Mouse (Mus musculus) forebrain, embryonic 11.5 days (tissue): ENCODE data around the gene Trabd2b. TPM values are rescaled to one million over a fixed set of nuclear protein-coding genes. Genes with fewer than 3 reads are reported as not detected.

Source experiments
- ATAC-seq: fragments of 200-750 bp; cut with Nextera tagmentation; replicated peaks from 2 replicates; pipeline ENCODE4 v1.8.0; 2017; ENCODE audit warnings: moderate TSS enrichment; ENCODE audit not compliant: low FRiP score
- DNase-seq: peaks from one replicate; pipeline ENCODE4 v3.0.0-alpha.2; 2017; ENCODE audit warnings: low spot score
- H3K27ac ChIP-seq: fragments of 300-500 bp; sonication (generic); 2 replicates; pipeline ENCODE4 v1.5.1; 2014; ENCODE audit warnings: low read depth, low read length
- H3K27me3 ChIP-seq: fragments of 300-500 bp; sonication (generic); 2 replicates; pipeline ENCODE4 v1.6.1; 2014; ENCODE audit warnings: mild to moderate bottlenecking, low read length, mixed read lengths; ENCODE audit not compliant: control insufficient read depth, insufficient read depth
- H3K36me3 ChIP-seq: fragments of 300-500 bp; sonication (generic); 2 replicates; pipeline ENCODE4 v1.6.1; 2014; ENCODE audit warnings: mild to moderate bottlenecking, low read length, moderate library complexity, mixed read lengths; ENCODE audit not compliant: control insufficient read depth, insufficient read depth
- H3K4me1 ChIP-seq: fragments of 300-500 bp; sonication (generic); replicated peaks from 2 replicates; pipeline ENCODE4 v1.6.1; 2014; ENCODE audit warnings: low read length, mixed read lengths; ENCODE audit not compliant: control insufficient read depth, insufficient read depth
- H3K4me2 ChIP-seq: fragments of 300-500 bp; sonication (generic); 2 replicates; pipeline ENCODE4 v1.6.1; 2014; ENCODE audit warnings: low read depth, mild to moderate bottlenecking, low read length, moderate library complexity, mixed read lengths; ENCODE audit not compliant: severe bottlenecking
- H3K4me3 ChIP-seq: fragments of 300-500 bp; sonication (generic); 2 replicates; pipeline ENCODE4 v1.5.1; 2014; ENCODE audit warnings: low read depth, low read length
- H3K9ac ChIP-seq: fragments of 300-500 bp; sonication (generic); 2 replicates; pipeline ENCODE4 v1.6.1; 2014; ENCODE audit warnings: low read length
- H3K9me3 ChIP-seq: fragments of 300-500 bp; sonication (generic); 2 replicates; pipeline ENCODE4 v1.6.1; 2016; ENCODE audit warnings: low read length, mixed read lengths; ENCODE audit not compliant: control insufficient read depth
- WGBS: fragments of 180-500 bp; shearing (Covaris S2); extraction: QIAGEN DNeasy Blood & Tissue Kit; methylation state at CpG from one replicate; pipeline ENCODE4 v1.1.7; 2014; 5-methylcytosine and 5-hydroxymethylcytosine counted together
- polyA plus RNA-seq: library from polyadenylated mRNA; unstranded; fragments of >200 nt; fragmentation: Nextera tagmentation; extraction: Ambion mirVana; gene quantifications from 2 replicates; pipeline ENCODE4 v1.2.1, GENCODE M21; 2014

Gene Trabd2b
- polyA plus RNA-seq, 1 experiment from 2014 or later, result 1.4 TPM

GRCm38 (mm10) chr4:114659876-114660275, 253.4 kb downstream of the Trabd2b start:
- H3K9ac ChIP-seq, result no peak overlapping the region
- H3K9me3 ChIP-seq, result no peaks in the 10 kb centered on the region
- no peak for DNase-seq
- H3K27ac ChIP-seq, result no peak overlapping the region
- H3K4me2 ChIP-seq, result no peak overlapping the region
- H3K4me1 ChIP-seq, result no peaks in the 10 kb centered on the region
- H3K4me3 ChIP-seq, result no peak overlapping the region
- H3K27me3 ChIP-seq, result no peaks in the 10 kb centered on the region; the same call in 1 of the 2 replicates
- WGBS, result 71% methylated on average over 5 of the region's 5 CpGs
- H3K36me3 ChIP-seq, result no peaks in the 10 kb centered on the region
- ATAC-seq, result no peak

- Histone ChIP-seq H3K9ac (no peak overlapping the region), H3K27me3 (peaks cover 39% of the 10 kb centered on the region), H3K4me1 (peaks cover 7% of the 10 kb centered on the region), H3K36me3 (no peaks in the 10 kb centered on the region), H3K9me3 (no peaks in the 10 kb centered on the region), H3K4me2 (no peak overlapping the region), H3K4me3 (no peak overlapping the region), H3K27ac (no peak overlapping the region)
- DNase-seq (no peak), ATAC-seq (no peak)
- WGBS, result 69% methylated on average over 9 of the region's 9 CpGs
Observed at GRCm38 (mm10) chr4:114664063-114665036, 257.8 kb downstream of the Trabd2b start.

Other genes starting within 250 kb of the Trabd2b start
- not detected in 2 replicates for gene Skint11, start 243.3 kb upstream of the Trabd2b start, polyA plus RNA-seq